Mouse (Mus musculus): Measurements from ENCODE around the gene Nrxn3.

Nrxn3 gene

DNA sequence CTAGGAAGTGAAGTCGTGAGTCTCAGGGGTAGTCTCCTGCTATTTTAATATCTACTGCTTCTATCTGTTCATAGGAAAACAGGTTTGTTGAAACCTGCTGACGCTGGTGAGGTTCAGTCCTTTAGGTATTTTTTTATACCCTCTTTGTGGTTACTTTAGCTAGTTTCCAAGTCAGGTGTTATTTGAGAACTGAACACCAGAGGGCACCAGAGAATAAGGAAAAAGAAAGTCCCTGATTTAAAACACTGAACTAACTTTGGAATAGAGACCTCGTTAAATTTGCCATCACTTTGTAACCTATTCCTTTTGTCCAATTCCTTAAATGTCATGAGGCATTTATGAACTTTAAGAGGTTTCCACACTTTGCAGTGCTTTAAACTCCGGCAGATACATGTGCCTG lies 756.4 kb downstream of the Nrxn3 start:
- DNase-seq (ENCODE audit: inconsistent age in 2 of 2, low spot score in 1 of 2): peak in 1 of 2 experiments; percentile 77

DNA sequence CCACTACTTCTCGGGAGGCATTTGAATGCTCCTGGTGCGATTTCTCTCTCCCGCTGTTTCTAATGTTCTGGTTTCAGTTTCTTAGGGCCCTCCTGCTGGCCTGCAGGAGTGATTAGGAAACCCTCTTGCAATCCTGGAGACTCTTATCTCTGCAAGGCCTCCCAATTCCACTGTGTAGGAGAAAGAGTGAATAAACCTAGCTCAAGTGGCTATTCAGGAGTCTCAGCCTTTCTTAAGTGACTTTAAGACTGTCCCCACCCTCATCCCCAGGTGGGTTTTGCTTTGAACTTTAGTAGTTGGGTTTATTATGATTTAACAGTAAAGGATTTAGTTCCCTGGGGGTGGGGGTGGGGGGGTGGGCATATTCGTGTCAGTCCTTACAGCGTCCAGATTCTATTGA lies 759.5 kb downstream of the Nrxn3 start:
- DNase-seq (ENCODE audit: inconsistent age in 2 of 2, low spot score in 1 of 2): peak in 1 of 2 experiments; percentile 22

DNA sequence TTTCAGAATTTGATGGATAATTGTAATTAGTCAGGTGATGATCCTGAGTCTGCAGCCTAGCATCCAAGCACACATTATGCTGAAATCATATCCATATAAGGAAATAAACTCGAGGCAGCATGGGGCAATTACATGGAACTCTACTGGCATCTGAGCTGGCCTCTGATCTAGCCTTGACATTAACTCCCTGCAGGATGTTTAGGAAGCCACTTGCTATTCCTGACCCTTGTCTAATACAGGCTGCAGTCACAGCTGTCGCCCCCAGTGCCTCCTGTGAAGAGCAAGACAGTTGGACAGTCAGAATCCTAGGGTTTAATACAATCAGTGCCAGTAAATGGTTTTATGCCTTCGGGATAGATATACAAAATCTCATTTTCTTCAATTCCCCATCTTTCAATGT lies 781.4 kb downstream of the Nrxn3 start:
- no peak for DNase-seq (ENCODE audit: inconsistent age in 2 of 2, low spot score in 1 of 2)

DNA sequence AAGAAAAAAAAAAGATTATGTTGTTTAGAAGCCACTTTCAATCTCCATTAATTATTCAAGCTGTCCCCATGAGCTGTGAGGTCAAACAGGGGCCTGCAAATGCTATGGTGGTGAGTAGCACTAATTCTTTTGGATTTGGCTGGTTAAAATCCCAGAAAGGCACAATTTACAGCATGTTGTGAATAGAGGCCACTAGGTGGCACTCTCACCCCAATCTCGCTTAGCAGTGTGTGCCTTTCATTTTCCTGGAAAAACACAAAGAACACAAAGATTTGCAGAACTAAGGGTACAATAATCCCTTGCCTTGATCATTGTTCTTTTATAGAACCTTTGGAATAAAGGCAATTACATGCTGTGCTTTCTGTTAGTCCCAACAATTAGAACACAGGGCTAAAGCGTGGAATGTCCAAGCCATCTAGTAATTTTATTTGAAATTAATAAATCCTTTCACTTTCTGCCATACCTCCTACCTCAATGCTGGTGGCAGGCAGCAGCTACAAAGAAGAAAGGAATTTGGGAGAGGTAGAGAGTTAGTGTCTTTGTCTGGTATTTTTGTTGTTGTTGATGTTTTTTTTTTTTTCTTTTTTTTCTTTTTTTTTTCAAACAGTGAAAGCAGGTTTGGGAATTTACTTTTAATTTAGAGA lies 782.6 kb downstream of the Nrxn3 start:
- DNase-seq (ENCODE audit: inconsistent age in 2 of 2, low spot score in 1 of 2): peak; percentile 9 to 58

DNA sequence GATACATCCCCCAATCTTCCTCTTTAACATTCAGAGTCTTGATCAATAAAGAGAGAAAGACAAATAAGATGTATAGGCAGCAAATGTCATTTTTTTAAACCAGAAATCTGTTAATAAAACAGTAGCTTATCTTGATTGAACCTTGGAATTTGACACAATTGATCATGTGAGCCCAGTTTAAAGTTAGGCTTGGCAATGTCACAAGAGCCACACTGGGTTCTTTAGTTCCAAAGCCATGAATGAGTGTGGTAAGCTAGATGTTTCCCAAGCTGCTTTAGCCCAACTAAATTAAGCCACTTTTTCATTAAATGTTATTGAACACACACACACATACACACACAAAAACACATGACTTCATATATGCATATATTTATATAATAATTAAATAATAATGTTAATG lies 786.3 kb downstream of the Nrxn3 start:
- DNase-seq (ENCODE audit: inconsistent age in 2 of 2, low spot score in 1 of 2): no peak

DNA sequence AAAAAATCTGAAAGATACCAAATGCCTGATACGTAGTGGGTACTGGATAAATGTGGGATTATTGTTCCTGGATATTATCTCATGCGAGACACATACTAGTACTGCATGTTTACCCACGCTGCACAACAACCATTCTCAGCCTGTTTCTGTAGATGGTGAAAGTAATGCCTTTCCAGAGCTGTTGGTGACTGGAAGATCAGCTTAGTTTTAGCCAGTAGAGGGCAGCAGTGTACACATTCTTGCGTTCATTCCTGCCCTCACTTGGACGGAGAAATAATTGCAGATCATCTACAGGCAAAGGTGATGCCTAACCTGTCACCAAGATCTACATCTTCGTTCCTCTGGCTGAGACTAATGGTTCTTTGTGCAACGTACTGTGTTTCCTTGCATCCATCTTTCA lies 791.1 kb downstream of the Nrxn3 start:
- peak; percentile 9 to 75 for DNase-seq (ENCODE audit: inconsistent age in 2 of 2, low spot score in 1 of 2)

DNA sequence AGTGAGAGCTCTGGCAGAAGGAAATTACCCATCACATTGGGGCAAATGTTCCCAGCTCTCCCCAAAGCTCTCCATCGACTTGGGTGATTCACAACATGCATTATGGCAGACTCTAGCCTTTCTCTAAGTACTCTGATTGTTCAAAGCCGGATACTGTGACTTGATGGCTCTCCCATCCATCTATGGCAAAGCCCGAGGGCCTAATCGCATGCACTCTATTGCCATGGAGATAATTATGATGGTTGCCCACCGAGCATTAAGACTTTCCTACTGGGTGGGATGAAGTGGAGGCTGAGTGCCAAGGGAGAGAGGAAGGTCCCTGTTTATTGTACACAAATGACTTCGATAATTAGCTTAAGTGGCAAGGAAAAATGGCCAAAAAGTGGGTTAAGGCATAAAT lies 793.4 kb downstream of the Nrxn3 start:
- no peak for DNase-seq (ENCODE audit: inconsistent age in 2 of 2, low spot score in 1 of 2)

DNA sequence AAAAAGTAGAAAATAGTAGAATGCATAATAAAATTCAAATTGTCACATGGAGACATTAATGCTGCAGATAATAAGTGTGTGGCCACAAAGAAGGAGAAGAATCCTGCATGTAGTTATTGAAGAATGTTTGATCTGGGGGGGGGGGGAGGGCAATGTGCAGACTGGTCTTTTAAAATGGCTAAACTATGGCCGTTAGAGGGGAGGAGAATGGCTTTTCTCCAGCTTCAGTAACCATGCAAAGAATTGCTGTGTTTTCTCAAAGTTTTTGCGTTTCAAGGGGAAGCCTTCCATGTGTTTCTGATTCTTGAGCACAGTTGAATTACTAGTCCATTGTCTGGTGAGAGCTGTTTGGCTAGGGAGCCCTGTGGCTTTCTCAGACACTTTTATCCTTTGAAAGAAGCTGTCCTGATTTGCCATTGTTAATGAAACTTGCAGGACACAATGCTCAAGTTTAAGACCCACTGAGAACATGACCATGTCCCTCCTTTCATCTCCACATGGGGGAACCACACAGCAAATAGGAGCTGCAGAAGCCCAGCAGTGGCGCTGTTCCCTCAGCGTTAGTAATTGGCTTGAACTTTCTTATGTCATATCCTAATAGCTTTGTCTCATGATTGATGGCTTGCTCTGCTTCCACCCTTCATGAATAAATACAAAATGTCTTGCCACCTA lies 808.1 kb downstream of the Nrxn3 start:
- no peak for DNase-seq (ENCODE audit: inconsistent age in 2 of 2, low spot score in 1 of 2)

DNA sequence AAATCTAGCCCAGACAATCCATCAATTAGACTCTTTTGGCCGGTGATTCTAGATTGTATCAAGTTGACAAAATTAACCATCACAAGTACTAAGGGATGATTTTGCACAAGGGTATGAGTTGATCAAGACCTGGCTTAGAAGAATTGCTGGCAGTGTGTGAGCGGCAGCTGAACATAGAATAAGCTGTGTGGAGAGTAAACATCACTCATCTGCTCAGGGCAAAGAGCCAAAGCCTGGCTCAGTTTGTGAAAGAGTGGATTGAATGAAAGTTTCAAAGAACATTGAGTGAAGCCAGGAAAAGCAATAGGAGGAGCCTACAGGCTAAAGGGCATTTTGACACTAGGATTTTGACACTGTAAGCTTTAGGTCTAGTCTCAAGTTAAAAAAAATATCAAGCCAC lies 828.6 kb downstream of the Nrxn3 start:
- DNase-seq (ENCODE audit: inconsistent age in 2 of 2, low spot score in 1 of 2): peak in 1 of 2 experiments; percentile 29

DNA sequence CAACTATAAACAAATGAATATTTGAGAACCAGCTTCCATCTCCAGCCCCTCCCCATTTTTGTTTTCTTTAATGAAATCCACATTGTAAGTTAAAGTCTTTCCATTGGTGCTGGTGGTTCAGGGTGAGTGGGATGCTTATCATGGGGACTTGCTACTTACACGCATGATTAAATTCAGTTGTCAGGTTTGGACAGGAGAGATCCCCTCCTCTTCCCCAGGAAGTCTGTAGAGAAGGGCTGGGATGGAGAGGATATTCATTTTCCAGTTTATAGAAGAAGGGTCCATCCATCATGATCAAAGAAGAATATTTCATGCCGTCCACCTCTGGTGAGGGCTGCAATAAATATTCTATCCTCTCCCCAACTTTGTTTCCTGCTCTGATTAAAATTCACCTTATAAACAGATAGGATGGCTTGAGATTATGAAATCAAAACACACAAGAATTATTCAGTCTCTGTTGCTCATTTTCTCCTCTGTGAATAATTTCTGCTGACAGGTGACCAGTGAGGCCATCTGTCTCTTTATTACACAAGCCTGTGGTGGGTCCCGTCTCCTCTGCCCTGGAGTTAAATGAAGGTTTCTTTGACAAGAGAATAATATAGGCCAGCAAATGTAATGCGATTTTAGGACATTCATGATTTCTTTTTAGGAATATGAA lies 830.7 kb downstream of the Nrxn3 start:
- DNase-seq (ENCODE audit: inconsistent age in 2 of 2, low spot score in 1 of 2): no peak

DNA sequence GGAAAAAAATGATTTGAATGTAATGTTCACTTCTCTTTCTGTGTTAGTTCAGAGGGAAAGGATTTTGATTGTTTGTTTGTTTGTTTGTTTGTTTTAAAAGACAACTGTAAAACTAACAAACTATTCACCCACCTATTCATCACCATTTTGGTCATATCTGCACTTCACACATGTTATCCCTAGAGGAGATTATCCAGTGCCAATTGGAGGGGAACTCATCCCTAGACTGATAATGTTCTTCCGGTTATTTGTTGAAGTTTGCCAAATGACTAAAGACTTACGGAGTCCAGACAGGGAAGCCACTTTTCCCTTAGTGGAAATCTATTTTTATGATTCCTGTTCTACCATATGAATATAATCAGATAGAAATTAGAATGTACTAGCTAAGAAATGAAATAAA lies 831.5 kb downstream of the Nrxn3 start:
- DNase-seq (ENCODE audit: inconsistent age in 2 of 2, low spot score in 1 of 2): no peak

DNA sequence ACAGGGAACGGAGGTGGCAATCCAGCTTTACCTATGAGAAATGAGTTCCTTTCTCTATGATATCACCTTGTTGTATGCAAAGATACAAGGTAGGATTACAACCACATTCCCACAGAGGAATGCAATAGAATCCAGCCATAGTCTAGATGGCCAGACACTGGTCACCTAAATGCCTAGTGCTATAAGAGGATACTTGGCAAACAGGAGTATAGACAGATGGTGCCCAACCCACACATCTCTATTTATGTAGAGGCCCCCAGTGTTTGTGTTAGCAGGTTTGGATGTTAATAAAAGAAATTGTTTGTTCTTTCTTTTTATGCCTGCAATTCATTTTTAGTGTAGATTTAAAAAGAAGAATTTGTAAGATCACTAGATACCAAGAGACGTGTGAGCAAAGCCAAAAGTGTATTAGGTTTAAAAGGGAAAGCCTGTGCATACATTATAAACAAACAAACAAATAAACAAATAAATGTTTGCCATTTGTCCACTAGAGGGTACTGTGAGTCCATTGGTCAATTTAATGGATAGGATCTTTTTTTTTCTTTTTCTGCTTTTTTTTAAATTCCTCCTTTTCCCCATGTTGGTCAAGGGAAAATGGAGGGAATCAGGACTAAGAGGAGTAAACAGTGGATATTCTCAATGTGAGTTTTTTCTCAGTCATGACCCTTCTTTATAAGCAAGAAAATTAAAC lies 832.2 kb downstream of the Nrxn3 start:
- DNase-seq (ENCODE audit: inconsistent age in 2 of 2, low spot score in 1 of 2): no peak

DNA sequence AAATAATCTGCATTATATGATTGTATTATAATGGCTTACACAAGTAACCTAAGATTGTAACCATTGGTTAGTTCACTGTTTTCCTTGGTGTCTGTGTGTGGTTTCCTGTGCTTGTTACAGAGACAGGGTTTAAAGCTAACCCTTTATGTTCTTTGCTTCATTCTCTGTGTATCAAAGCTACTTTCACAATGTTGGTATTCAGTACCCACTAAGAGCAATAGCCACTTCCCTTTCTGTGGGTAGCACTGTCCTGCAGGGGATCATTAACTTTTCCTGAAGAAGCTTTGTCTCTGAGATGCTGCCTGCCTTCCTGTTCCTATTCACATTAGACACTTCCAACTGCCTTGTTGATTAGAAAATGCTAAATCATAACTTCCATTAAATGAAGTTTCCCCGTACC lies 836.2 kb downstream of the Nrxn3 start:
- no peak for DNase-seq (ENCODE audit: inconsistent age in 2 of 2, low spot score in 1 of 2)

DNA sequence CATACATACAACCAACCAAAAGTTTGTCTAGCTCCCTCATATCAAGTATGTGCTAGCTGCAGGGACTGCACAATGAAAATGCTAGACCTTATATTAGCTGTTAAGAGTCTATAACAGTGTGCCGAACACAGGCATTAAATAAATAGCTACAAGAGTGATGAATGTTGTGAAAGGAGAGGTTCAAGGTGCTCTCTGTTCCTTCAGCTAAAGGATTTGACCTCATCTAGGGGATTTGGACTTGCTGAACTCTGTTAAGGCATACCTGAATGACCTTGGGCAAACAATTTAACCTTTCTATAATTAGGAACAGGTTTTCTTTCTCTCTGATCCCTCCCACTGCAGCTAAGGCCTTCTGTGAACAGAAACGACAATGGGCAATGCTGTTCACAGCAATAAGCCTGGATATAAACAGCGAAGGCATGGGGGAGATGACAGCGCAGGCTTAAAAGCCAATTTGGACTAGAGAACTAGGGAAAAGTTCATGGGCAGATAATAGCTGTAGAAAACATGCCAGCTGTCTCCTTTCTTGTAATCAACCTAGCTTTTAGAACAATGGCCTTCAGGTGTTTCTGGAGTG lies 839.4 kb downstream of the Nrxn3 start:
- no peak for DNase-seq (ENCODE audit: inconsistent age in 2 of 2, low spot score in 1 of 2)

DNA sequence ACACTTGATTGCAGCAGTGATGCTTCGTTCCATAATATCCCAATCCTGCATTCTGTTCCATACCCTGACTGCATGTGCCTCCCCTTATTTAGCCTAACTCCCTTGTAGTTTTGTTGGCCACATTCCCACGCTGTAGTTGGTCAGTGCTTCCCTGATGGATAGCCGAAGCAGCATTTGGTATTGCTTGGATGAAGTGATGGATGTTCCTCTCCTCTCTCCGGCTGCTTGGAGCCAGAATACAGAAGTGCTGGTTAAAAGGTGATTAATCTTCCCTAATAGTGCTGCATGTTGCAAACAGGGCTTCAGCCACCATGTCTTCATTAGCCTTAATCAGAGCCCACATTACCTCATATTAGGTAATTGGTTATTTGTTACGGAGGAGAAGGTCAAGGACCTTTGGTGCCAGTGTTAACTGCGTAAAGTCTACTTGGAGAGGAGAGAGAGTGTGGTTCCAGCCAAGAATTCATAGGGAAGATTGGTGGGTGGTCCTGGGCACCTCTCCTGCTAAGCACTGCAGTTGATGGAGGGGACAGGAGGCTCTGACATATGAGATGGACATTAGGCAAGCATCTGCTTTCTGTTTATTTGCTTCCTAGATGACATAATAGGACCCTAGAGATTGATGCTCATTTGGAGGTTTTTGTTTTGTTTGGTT lies 846.2 kb downstream of the Nrxn3 start:
- DNase-seq (ENCODE audit: inconsistent age in 2 of 2, low spot score in 1 of 2): no peak

DNA sequence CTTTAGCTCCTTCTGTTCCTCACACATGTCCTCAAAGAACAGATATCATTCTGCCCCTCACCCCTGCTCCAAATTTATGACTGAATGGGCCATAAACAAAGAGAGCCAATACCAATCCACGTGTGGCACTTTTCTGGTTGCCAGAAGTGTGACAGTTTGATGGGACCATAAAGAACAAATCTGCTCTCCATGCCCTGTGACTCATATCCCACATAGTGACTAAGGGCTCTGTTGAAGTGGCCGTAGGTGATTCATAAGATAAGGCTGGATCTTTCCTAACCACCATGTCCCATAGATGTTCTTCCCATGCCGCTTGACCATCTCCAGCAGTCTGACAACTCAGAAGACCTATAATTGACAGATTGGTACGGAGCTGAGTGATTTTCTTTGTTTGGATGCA lies 869.8 kb downstream of the Nrxn3 start:
- peak; percentile 3 to 18 for DNase-seq (ENCODE audit: inconsistent age in 2 of 2, low spot score in 1 of 2)

DNA sequence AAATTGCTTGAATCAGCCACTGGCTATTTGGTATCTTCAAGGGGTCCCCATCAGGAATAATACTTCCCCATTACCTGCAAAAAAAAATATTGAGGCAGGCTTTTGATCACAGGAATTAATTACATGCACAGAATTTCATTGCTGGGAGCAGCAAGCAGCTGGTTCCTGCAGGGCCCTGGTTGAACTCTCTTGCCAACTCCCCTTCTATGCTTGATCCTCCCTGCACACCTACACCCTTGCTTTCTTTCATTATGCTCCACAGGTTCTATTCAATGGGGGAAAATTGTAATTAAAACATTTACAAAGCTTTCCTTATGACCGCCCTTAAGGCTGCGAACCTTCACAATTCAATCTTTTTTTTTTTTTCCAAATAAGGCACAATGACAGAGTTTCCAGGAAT lies 891.0 kb downstream of the Nrxn3 start:
- DNase-seq (ENCODE audit: inconsistent age in 2 of 2, low spot score in 1 of 2): no peak

DNA sequence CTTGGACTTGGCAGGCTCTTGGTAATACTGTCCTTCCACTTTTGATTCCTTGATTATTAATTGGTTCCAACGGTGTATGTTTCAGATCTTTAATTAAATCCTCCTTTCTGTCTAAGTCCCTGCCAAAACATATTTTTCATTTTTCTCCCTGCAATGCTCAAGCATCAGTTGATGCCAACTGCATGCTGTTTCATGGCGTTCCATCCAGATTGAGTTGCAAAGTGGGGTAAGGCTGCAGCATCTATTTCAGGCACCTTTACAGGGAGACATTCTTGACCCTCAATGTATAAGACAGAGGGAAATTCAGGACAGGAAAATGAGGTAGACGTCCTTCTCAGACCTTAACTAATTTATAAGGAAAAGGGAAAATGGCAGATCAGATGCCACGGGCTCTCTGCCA lies 903.1 kb downstream of the Nrxn3 start:
- no peak for DNase-seq (ENCODE audit: inconsistent age in 2 of 2, low spot score in 1 of 2)

DNA sequence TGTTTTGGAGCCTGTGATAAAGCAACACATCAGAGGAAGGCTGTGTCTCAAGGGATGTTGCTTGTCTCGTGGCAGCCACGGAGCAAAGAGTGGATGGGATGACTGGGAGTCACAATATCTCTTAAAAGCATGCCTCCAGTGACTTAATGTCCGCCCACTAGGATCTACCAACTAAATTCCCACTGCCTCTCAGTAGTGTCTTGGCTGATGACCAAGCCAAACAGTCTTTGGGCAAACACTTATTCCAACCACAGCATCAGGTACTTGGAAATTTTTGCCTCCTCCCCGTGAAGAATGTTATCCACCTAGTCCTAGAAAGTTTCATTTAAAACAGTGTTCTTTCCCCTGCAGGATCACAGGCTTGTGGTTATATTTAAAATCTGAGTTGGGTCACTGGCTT lies 917.4 kb downstream of the Nrxn3 start:
- DNase-seq (ENCODE audit: inconsistent age in 2 of 2, low spot score in 1 of 2): no peak

DNA sequence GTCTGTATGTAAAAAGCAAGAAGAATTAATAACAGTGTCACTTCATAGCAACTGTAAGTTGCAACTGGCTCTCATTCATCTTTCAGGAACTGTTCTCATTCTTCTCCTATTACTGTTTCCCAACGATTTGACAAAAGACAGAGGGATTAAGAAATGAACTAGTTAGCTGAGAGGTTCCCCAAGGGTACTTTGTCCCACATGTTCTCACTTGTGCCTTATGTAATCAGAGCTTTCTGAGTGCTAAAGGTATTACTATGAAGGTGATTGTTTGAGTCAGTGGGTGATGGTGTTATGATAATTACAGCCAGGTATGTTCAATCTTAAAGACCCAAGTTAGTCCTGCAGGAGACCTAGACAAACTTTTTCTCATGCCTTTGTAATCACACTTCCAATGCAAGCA lies 918.8 kb downstream of the Nrxn3 start:
- no peak for DNase-seq (ENCODE audit: inconsistent age in 2 of 2, low spot score in 1 of 2)

DNA sequence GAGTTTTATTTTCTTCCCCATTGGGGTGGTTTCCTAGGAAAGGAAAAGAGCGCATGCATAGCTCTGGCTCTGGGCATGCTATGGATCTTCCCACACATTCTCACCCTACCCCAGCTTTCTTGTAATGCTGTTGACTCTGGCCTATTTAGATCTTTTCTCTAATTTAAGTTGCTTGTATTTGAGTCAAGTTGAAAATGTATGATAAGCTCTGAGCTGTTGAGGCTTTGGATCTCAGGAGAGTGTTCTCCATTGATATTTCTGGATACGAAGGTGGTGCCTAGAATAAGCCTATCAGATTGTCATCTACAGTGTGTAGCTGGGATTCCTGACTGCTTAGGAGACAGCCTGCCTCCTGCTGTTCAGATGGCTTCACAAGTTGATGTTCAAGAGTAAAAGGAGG lies 930.5 kb downstream of the Nrxn3 start:
- no peak for DNase-seq (ENCODE audit: inconsistent age in 2 of 2, low spot score in 1 of 2)
